12 mouse cellular contexts compared by ENCODE assay signal in the genomic region with DNA sequence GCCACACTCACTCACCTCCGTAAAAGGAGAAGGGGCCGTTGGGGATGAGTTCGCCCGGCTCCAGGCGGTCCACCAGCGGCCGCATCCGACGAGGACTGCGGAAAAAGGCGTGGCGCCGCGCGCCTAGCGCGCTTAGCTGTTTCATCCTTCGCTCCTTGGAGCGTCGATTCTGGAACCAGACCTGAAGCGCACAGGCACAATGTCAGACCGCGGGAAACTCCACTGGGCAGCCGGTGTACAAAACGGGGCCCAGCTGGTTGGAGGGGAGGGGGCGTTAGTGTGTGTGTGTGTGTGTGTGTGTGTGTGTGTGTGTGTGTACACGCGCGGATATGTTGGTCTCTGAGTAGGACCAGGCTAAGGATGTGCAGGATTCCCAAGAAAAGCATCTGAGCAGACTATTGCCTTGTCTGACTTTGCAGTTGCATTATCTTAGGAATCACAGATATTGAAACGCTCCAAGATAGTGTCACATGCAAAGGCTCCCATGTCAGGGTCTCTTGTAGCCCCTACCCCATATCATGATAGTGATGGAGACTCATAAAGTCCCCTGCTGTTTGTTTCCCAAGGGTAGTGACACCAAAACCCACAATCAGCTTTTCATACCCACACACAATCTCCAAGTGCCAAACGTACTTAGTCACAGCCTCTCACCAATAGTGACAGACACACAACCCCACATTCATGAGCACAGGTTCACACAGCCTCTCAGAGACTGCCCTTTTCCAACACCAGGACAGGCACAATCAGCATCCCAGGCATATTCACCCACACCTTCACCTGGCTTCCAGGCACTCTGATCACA. TPM values are rescaled to one million over a fixed set of nuclear protein-coding genes. Genes with fewer than 3 reads are reported as not detected.
DNase-seq lines count a peak whose midpoint lies in the region; ATAC-seq and TF ChIP-seq lines count a peak whose summit lies in the region.
"Had no signal": no experiment of that assay in that cellular context is flagged by ENCODE, and none has a peak within 500 bp of the region (broad histone marks: within the 10 kb centered on the region; RNA-seq: fewer than 3 reads in every experiment).

No protein-coding gene starts in this region.

- peak overlapping the region; percentile 40 for H3K9ac ChIP-seq in forebrain, embryonic 12.5 days
- H3K9ac ChIP-seq: embryonic facial prominence, embryonic 15.5 days had no signal

- H3K4me2 ChIP-seq in forebrain, embryonic 12.5 days, result peak overlapping the region; percentile 85
- H3K4me2 ChIP-seq: embryonic facial prominence, embryonic 15.5 days; liver, embryonic 11.5 days had no signal

- no peaks in the 10 kb centered on the region for H3K36me3 ChIP-seq in forebrain, embryonic 12.5 days (replicated peaks)
- H3K36me3 ChIP-seq in forebrain, embryonic 10.5 days (replicated peaks), result no peaks in the 10 kb centered on the region
- no peaks in the 10 kb centered on the region for H3K36me3 ChIP-seq in testis, adult 2 months (ENCODE audit: control insufficient read depth, insufficient read depth, low read length)
- no peaks in the 10 kb centered on the region for H3K36me3 ChIP-seq in midbrain, embryonic 10.5 days
- H3K36me3 ChIP-seq: embryonic facial prominence, embryonic 15.5 days had no signal

- TF ChIP-seq POLR2A in testis, adult 2 months (IDR thresholded peaks at IDR 0.05; ENCODE audit: control insufficient read depth, low read depth, low read length), result no peak

- WGBS in forebrain, embryonic 12.5 days, result under 1% methylated on average over 30 of the region's 31 CpGs
- WGBS in forebrain, embryonic 10.5 days, result 2% methylated on average over 31 of the region's 31 CpGs
- 3% methylated on average over 31 of the region's 31 CpGs for WGBS in midbrain, embryonic 10.5 days

- DNase-seq in forebrain, embryonic 10.5 days (ENCODE audit: extremely low spot score, low spot score), result no peak
- DNase-seq in testis, postnatal 14 days (ENCODE audit: low spot score), result no peak
- peak; percentile 23 for DNase-seq in midbrain, embryonic 10.5 days (ENCODE audit: low spot score)
- peak; percentile 33 for DNase-seq in testis, postnatal 10 days (ENCODE audit: low spot score)
- no peak for DNase-seq in spleen, postnatal 36 days (ENCODE audit: low spot score in 2 of 2)
- no peak for DNase-seq in thymus, postnatal 10 days (ENCODE audit: low spot score in 2 of 2)
- DNase-seq: right cerebral cortex, adult 18-20 months had no signal

- peak overlapping the region; percentile 46 for H3K4me3 ChIP-seq in forebrain, embryonic 12.5 days (replicated peaks)
- H3K4me3 ChIP-seq in forebrain, embryonic 10.5 days, result no peak overlapping the region; the same call in 1 of the 2 replicates
- peak overlapping the region; percentile 61 for H3K4me3 ChIP-seq in testis, adult 2 months (ENCODE audit: control insufficient read depth, low read depth, low read length)
- peak overlapping the region; percentile 65 for H3K4me3 ChIP-seq in midbrain, embryonic 10.5 days
- H3K4me3 ChIP-seq: embryonic facial prominence, embryonic 15.5 days had no signal

- peaks cover 36% of the 10 kb centered on the region for H3K4me1 ChIP-seq in forebrain, embryonic 12.5 days
- H3K4me1 ChIP-seq in forebrain, embryonic 10.5 days, result peaks cover 34% of the 10 kb centered on the region
- H3K4me1 ChIP-seq in testis, adult 2 months (ENCODE audit: control insufficient read depth, insufficient read depth, low read length), result peaks cover 18% of the 10 kb centered on the region
- peaks cover 32% of the 10 kb centered on the region for H3K4me1 ChIP-seq in midbrain, embryonic 10.5 days

- no peak overlapping the region for H3K27ac ChIP-seq in forebrain, embryonic 12.5 days
- no peak overlapping the region for H3K27ac ChIP-seq in forebrain, embryonic 10.5 days
- no peak overlapping the region for H3K27ac ChIP-seq in testis, adult 2 months (ENCODE audit: control insufficient read depth, insufficient read depth, low read depth, low read length)
- no peak overlapping the region for H3K27ac ChIP-seq in midbrain, embryonic 10.5 days (replicated peaks)
- H3K27ac ChIP-seq: embryonic facial prominence, embryonic 15.5 days had no signal

- ATAC-seq in forebrain, embryonic 12.5 days (ENCODE audit: low FRiP score), result no peak
- ATAC-seq: activated CD4-positive, CD25-positive, alpha-beta regulatory T cell, adult 4 months had no signal

- H3K9me3 ChIP-seq in forebrain, embryonic 12.5 days, result no peaks in the 10 kb centered on the region
- 0 out of 2 replicates have a peak, but pooled peaks cover 3% of the 10 kb centered on the region for H3K9me3 ChIP-seq in forebrain, embryonic 10.5 days
- no peaks in the 10 kb centered on the region for H3K9me3 ChIP-seq in midbrain, embryonic 10.5 days (replicated peaks)
- H3K9me3 ChIP-seq: embryonic facial prominence, embryonic 15.5 days had no signal

- TF ChIP-seq CTCF in testis, adult 2 months (IDR thresholded peaks at IDR 0.05; ENCODE audit: control insufficient read depth, insufficient read depth, insufficient replicate concordance, low read depth, low read length), result no peak

- H3K27me3 ChIP-seq in forebrain, embryonic 12.5 days, result peaks cover 92% of the 10 kb centered on the region
- peaks cover 100% of the 10 kb centered on the region for H3K27me3 ChIP-seq in forebrain, embryonic 10.5 days (ENCODE audit: poor library complexity, severe bottlenecking)
- peaks cover 12% of the 10 kb centered on the region for H3K27me3 ChIP-seq in testis, adult 2 months (ENCODE audit: control insufficient read depth, insufficient read depth, low read length)
- peaks cover 100% of the 10 kb centered on the region for H3K27me3 ChIP-seq in midbrain, embryonic 10.5 days (ENCODE audit: low read depth, poor library complexity, severe bottlenecking)

RNA-seq across cellular contexts. Expression of a gene that starts 4.9 kb away (rescaled TPM):
- 16.4 and 16.8 TPM in 2 replicates for polyA plus RNA-seq in forebrain, embryonic 12.5 days (2016; fragmentation: Nextera tagmentation; extraction: Ambion mirVana)
- polyA plus RNA-seq in forebrain, embryonic 10.5 days (2016; fragmentation: Nextera tagmentation; extraction: Ambion mirVana), result 1.3 and 2.6 TPM in 2 replicates
- polyA plus RNA-seq in testis, adult 2 months (2012; rRNA removed), result 3.9 and 5.8 TPM in 2 replicates
- polyA plus RNA-seq in midbrain, embryonic 10.5 days (2016; fragmentation: Nextera tagmentation; extraction: Ambion mirVana), result 5.5 and 19.7 TPM in 2 replicates
- polyA plus RNA-seq: activated CD4-positive, CD25-positive, alpha-beta regulatory T cell, adult 4 months had no signal

RNA-seq across cellular contexts. Expression of a gene that starts 7.1 kb away (rescaled TPM):
- 53.4 and 63.4 TPM in 2 replicates for polyA plus RNA-seq in forebrain, embryonic 12.5 days (2016; fragmentation: Nextera tagmentation; extraction: Ambion mirVana)
- 63.2 and 64.7 TPM in 2 replicates for polyA plus RNA-seq in forebrain, embryonic 10.5 days (2016; fragmentation: Nextera tagmentation; extraction: Ambion mirVana)
- 16.6 and 16.8 TPM in 2 replicates for polyA plus RNA-seq in testis, adult 2 months (2012; rRNA removed)
- 56.4 and 57.8 TPM in 2 replicates for polyA plus RNA-seq in midbrain, embryonic 10.5 days (2016; fragmentation: Nextera tagmentation; extraction: Ambion mirVana)

Comparison
In these comparisons a context has a peak if more than half of its experiments do, and no peak if none do; other contexts are left out.
1. DNase-seq: peak in midbrain, embryonic 10.5 days (single experiment) and testis, postnatal 10 days (single experiment); none in forebrain, embryonic 10.5 days (single experiment), testis, postnatal 14 days (single experiment), spleen, postnatal 36 days (0 of 2) and thymus, postnatal 10 days (0 of 2).